Mouse (Mus musculus): ENCODE results near the gene Dnajc17. TPM values are rescaled to one million over a fixed set of nuclear protein-coding genes. Genes with fewer than 3 reads are reported as not detected.
A peak's percentile ranks its signal among the peaks of the same experiment; 100 is the strongest.

Gene Dnajc17
- polyA plus RNA-seq, 1 experiment = 23.7 TPM

DNA sequence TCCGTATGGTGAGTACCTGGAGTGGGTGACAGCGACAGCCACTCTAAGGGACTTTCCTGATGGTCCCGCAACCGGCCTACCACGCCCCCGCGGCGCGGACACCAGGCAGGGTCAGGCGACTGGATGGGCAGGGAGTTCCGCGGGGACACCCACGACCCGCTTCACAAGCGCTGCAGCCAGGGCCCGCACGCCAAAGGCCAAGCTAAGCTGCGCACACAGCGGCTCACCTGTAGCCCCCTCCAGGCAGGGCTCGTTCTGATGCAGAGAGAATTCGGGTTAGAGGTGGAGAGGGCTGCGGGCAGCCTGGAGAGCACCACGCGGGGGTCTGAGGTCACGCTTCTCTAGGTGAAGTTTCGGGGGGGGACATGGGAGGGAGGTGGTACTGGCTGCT is 40.7 kb downstream of the Dnajc17 start:
- 0 out of 2 replicates have a peak, but pooled peaks cover 1% of the 10 kb centered on the region for H3K27me3 ChIP-seq (ENCODE audit: control insufficient read depth, insufficient read depth, low read length)
- no peak overlapping the region for H3K27ac ChIP-seq (ENCODE audit: insufficient read depth, low read length)
- peaks cover 3% of the 10 kb centered on the region; the same call in 1 of the 2 replicates for H3K4me1 ChIP-seq (ENCODE audit: control insufficient read depth, insufficient read depth, low read length)
- peak overlapping the region; percentile 63 for H3K4me3 ChIP-seq (replicated peaks; ENCODE audit: insufficient read depth, low read depth, low read length)
- WGBS = 4% methylated on average over 26 of the region's 26 CpGs
- TF ChIP-seq POLR2A (IDR thresholded peaks at IDR 0.05; ENCODE audit: borderline replicate concordance, insufficient read depth, low read length) (no peak), CTCF (IDR thresholded peaks at IDR 0.05; ENCODE audit: borderline replicate concordance, insufficient read depth, low read depth, low read length) (no peak)
- no peak for DNase-seq

DNA sequence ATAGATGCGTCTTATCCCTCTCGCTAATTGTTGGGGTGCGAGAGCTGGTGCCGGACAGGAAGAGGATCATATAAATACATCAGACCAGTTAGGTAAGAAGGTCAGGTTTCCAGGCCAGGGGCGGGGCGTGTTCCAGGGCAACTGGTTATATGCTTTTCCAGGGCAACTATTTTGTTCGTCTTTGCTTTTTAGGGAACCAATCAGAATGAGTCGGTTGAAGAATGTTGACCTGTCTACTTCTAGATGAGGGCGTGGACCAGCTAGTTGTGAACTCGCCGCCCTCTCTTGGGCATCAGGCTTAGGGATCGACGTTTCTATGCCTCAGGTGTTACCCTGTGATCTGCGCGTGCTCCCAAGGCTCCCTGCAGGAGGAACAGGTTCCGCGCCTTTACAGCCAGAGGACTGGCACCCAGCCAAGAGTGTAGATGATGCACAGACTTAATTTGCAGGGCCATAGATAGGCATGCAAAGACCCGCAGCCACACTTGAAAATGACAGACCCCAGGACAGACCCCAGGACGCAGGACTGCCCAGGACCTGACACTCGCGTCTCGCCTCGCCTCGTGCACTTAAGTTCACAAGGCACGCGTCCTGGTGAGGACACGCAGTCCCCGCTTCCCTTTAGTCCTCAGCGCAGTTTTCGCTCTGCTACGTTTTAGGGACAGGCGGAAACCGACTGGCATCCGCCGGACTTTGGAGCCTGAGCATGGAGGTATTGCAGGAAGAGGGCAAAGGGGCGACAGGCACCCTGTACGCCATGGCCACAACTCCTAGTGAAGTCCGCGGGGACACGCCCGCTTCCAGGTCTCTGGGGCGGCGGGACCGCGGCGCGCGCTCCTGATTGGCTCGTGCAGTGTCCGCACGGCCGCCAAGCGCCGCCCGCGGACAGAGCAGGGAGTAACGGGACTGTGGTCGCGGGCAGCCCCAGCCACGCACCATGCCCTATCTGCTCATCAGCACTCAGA is 41.4 kb downstream of the Dnajc17 start, which contains the start of gene Gchfr:
TSS of gene Gchfr (plus strand) at position 873 of the 965 bp plus-strand sequence.
- TF ChIP-seq CTCF (IDR thresholded peaks at IDR 0.05; ENCODE audit: borderline replicate concordance, insufficient read depth, low read depth, low read length) (no peak), POLR2A (IDR thresholded peaks at IDR 0.05; ENCODE audit: borderline replicate concordance, insufficient read depth, low read length) (no peak)
- Histone ChIP-seq H3K27ac (ENCODE audit: insufficient read depth, low read length) (no peak within 1 kb of the TSS), H3K4me1 (ENCODE audit: control insufficient read depth, insufficient read depth, low read length) (peaks cover 3% of the 10 kb centered on the region; the same call in 1 of the 2 replicates), H3K27me3 (ENCODE audit: control insufficient read depth, insufficient read depth, low read length) (0 out of 2 replicates have a peak, but pooled peaks cover 1% of the 10 kb centered on the region), H3K4me3 (replicated peaks; ENCODE audit: insufficient read depth, low read depth, low read length) (peak within 1 kb of the TSS; percentile 63)
- DNase-seq = peak; percentile 46 to 55
- WGBS = under 1% methylated on average over 58 of the region's 60 CpGs

DNA sequence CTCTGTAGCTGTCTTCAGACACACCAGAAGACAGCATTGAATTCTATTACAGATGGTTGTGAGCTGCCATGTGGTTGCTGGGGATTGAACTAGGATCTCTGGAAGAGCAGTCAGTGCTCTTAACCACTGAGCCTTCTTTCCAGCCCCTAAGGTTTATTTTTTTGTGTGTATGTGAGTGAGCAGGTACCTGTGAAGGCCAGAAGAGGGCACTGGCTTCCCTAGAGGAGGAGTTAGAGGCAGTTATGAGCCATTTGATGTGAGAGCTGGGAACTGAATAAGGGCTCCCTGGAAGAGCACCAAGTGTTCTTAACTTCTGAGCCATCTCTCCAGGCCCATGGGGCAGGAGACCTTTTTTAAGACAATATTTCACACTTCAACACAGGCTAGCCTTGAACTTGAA is 43.2 kb downstream of the Dnajc17 start:
- Histone ChIP-seq H3K4me3 (replicated peaks; ENCODE audit: insufficient read depth, low read depth, low read length) (no peak overlapping the region), H3K27me3 (ENCODE audit: control insufficient read depth, insufficient read depth, low read length) (0 out of 2 replicates have a peak, but pooled peaks cover 1% of the 10 kb centered on the region), H3K27ac (ENCODE audit: insufficient read depth, low read length) (no peak overlapping the region), H3K4me1 (ENCODE audit: control insufficient read depth, insufficient read depth, low read length) (peaks cover 3% of the 10 kb centered on the region; the same call in 1 of the 2 replicates)
- TF ChIP-seq CTCF (IDR thresholded peaks at IDR 0.05; ENCODE audit: borderline replicate concordance, insufficient read depth, low read depth, low read length) = no peak
- no peak for TF ChIP-seq POLR2A (IDR thresholded peaks at IDR 0.05; ENCODE audit: borderline replicate concordance, insufficient read depth, low read length)
- no peak for DNase-seq

DNA sequence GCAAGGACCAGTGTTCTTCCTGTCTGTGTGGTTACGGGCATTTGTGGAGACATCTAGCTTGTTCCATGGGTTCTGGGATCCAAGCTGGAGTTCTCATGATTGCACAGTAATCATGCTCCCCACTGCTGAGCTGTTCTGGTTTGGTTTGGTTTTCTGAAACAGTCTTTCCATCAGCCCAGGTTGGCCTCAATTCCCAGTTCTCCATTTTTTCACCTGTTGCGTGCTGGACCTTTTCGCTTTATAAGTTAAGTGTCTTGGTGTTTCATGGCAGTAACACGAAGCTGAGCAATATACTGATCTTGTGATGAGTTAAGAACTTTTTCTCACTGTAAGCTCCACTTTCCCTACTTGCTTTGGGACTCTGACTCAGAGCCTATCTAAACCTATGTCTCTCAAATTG is 44.6 kb downstream of the Dnajc17 start:
- 88% methylated on average over 4 of the region's 4 CpGs for WGBS
- no peak overlapping the region for H3K27ac ChIP-seq (ENCODE audit: insufficient read depth, low read length)

DNA sequence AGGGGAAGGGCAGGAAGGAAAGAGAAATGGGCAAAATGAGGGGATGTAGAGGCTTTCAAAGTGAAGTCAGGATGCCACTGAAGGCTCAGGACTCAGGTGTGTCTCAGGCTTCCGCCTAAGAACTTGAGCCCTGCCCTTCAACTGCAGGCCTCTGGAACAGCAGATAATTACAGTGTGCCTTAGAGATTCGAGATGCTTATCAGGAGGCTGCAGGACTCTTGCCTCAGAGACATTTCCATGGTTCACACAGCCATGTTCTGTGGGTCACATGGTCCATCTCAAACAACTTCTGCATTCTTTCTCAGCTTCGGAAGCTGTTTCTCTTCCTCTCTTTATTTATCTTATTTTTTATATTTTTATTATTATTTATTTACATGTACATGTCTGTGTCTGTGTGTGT is 45.5 kb downstream of the Dnajc17 start:
- peaks cover 3% of the 10 kb centered on the region; the same call in 1 of the 2 replicates for H3K4me1 ChIP-seq (ENCODE audit: control insufficient read depth, insufficient read depth, low read length)
- no peak for DNase-seq
- 0 out of 2 replicates have a peak, but pooled peaks cover 1% of the 10 kb centered on the region for H3K27me3 ChIP-seq (ENCODE audit: control insufficient read depth, insufficient read depth, low read length)
- WGBS = 66% methylated on average over 3 of the region's 3 CpGs
- no peak for TF ChIP-seq POLR2A (IDR thresholded peaks at IDR 0.05; ENCODE audit: borderline replicate concordance, insufficient read depth, low read length)
- TF ChIP-seq CTCF (IDR thresholded peaks at IDR 0.05; ENCODE audit: borderline replicate concordance, insufficient read depth, low read depth, low read length) = no peak
- no peak overlapping the region for H3K27ac ChIP-seq (ENCODE audit: insufficient read depth, low read length)
- no peak overlapping the region for H3K4me3 ChIP-seq (replicated peaks; ENCODE audit: insufficient read depth, low read depth, low read length)

More for the DNA sequence above, 44.6 kb downstream of the Dnajc17 start:
- TF ChIP-seq POLR2A (IDR thresholded peaks at IDR 0.05; ENCODE audit: borderline replicate concordance, insufficient read depth, low read length) (no peak), CTCF (IDR thresholded peaks at IDR 0.05; ENCODE audit: borderline replicate concordance, insufficient read depth, low read depth, low read length) (no peak)
- 0 out of 2 replicates have a peak, but pooled peaks cover 1% of the 10 kb centered on the region for H3K27me3 ChIP-seq (ENCODE audit: control insufficient read depth, insufficient read depth, low read length)
- DNase-seq = no peak
- H3K4me1 ChIP-seq (ENCODE audit: control insufficient read depth, insufficient read depth, low read length) = peaks cover 3% of the 10 kb centered on the region; the same call in 1 of the 2 replicates
- no peak overlapping the region for H3K4me3 ChIP-seq (replicated peaks; ENCODE audit: insufficient read depth, low read depth, low read length)

DNA sequence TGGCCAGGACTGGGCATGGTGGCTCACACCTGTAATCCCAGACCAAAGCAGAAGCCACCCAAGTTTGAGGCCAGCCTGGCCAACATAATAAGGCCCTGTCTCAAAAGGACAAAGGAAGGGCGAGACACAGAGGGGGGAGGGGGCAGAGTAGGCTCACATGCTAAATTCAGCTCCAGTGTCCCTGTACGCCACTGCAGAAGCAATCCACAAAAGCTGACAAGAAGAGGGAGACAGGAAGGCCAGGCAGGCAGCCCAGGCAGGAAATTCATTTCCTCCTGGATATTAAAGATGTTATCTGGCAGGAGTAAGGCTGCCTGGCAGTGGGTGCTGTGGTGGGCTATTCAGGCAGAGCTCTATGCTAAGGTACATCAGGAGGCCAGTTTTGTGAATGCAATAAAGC is 47.3 kb downstream of the Dnajc17 start:
- no peak for TF ChIP-seq POLR2A (IDR thresholded peaks at IDR 0.05; ENCODE audit: borderline replicate concordance, insufficient read depth, low read length)
- no peak for TF ChIP-seq CTCF (IDR thresholded peaks at IDR 0.05; ENCODE audit: borderline replicate concordance, insufficient read depth, low read depth, low read length)
- Histone ChIP-seq H3K4me1 (ENCODE audit: control insufficient read depth, insufficient read depth, low read length) (no peaks in the 10 kb centered on the region), H3K27ac (ENCODE audit: insufficient read depth, low read length) (no peak overlapping the region), H3K4me3 (replicated peaks; ENCODE audit: insufficient read depth, low read depth, low read length) (no peak overlapping the region), H3K27me3 (ENCODE audit: control insufficient read depth, insufficient read depth, low read length) (0 out of 2 replicates have a peak, but pooled peaks cover 1% of the 10 kb centered on the region)
- 29% methylated on average over 2 of the region's 2 CpGs for WGBS
- DNase-seq = no peak

DNA sequence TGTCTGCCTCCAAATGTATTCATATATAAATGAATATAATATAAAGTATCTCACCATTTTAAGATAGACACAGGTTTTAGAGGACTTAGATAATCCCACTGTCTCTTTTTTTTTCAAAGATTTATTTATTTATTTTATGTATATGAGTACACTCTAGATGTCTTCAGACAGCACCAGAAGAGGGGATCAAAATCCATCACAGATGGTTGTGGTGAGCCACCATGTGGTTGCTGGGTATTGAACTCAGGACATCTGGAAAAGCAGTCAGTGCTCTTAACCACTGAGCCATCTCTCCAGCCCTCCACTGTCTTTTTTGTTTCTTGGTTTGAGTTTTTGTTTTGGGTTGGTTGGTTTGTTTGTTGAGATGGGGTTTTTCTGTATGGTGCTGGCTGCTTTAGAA is 50.8 kb downstream of the Dnajc17 start:
- H3K27me3 ChIP-seq (ENCODE audit: control insufficient read depth, insufficient read depth, low read length) = no peaks in the 10 kb centered on the region
- no peak overlapping the region for H3K27ac ChIP-seq (ENCODE audit: insufficient read depth, low read length)
- H3K4me3 ChIP-seq (replicated peaks; ENCODE audit: insufficient read depth, low read depth, low read length) = no peak overlapping the region
- TF ChIP-seq CTCF (IDR thresholded peaks at IDR 0.05; ENCODE audit: borderline replicate concordance, insufficient read depth, low read depth, low read length) = no peak
- no peak for TF ChIP-seq POLR2A (IDR thresholded peaks at IDR 0.05; ENCODE audit: borderline replicate concordance, insufficient read depth, low read length)
- no peak for DNase-seq
- H3K4me1 ChIP-seq (ENCODE audit: control insufficient read depth, insufficient read depth, low read length) = peaks cover 3% of the 10 kb centered on the region

All from cerebellum, adult 2 months (tissue).